In genomic region chr14:59646826-59647697, GRCm38 (mm10) we compare ENCODE assay signal across 14 mouse cellular contexts. TPM values are rescaled to one million over a fixed set of nuclear protein-coding genes. Genes with fewer than 3 reads are reported as not detected.
DNase-seq lines count a peak whose midpoint lies in the region; ATAC-seq lines count a peak whose summit lies in the region.
"Had no signal": no experiment of that assay in that cellular context is flagged by ENCODE, and none has a peak within 500 bp of the region (broad histone marks: within the 10 kb centered on the region; RNA-seq: fewer than 3 reads in every experiment).

No protein-coding gene starts in this region.

- no peaks in the 10 kb centered on the region for H3K27me3 ChIP-seq in heart, embryonic 12.5 days (replicated peaks)
- no peaks in the 10 kb centered on the region for H3K27me3 ChIP-seq in stomach, embryonic 14.5 days (ENCODE audit: control insufficient read depth, insufficient read depth, low read length)
- peaks cover 3% of the 10 kb centered on the region; the same call in 1 of the 2 replicates for H3K27me3 ChIP-seq in midbrain, embryonic 13.5 days
- H3K27me3 ChIP-seq: heart, embryonic 15.5 days; lung, embryonic 15.5 days had no signal

- no peaks in the 10 kb centered on the region for H3K9me3 ChIP-seq in heart, embryonic 12.5 days (replicated peaks)
- no peaks in the 10 kb centered on the region for H3K9me3 ChIP-seq in stomach, embryonic 14.5 days (ENCODE audit: control insufficient read depth, low read depth, low read length)
- H3K9me3 ChIP-seq in midbrain, embryonic 13.5 days: no peaks in the 10 kb centered on the region
- H3K9me3 ChIP-seq: heart, embryonic 15.5 days; lung, embryonic 15.5 days had no signal

- WGBS in heart, embryonic 12.5 days: 55% methylated on average over 16 of the region's 16 CpGs
- WGBS in stomach, embryonic 14.5 days: 64% methylated on average over 16 of the region's 16 CpGs
- WGBS in midbrain, embryonic 13.5 days: 79% methylated on average over 16 of the region's 16 CpGs

- no peak overlapping the region for H3K27ac ChIP-seq in heart, embryonic 12.5 days (ENCODE audit: poor library complexity, severe bottlenecking)
- H3K27ac ChIP-seq in stomach, embryonic 14.5 days (ENCODE audit: low read length): no peak overlapping the region
- no peak overlapping the region for H3K27ac ChIP-seq in midbrain, embryonic 13.5 days
- H3K27ac ChIP-seq: heart, embryonic 15.5 days; layer of hippocampus, adult 2 months; lung, embryonic 15.5 days had no signal

- no peak overlapping the region for H3K4me3 ChIP-seq in heart, embryonic 12.5 days
- no peak overlapping the region for H3K4me3 ChIP-seq in stomach, embryonic 14.5 days (ENCODE audit: low read depth, low read length)
- H3K4me3 ChIP-seq in midbrain, embryonic 13.5 days (replicated peaks): no peak overlapping the region
- H3K4me3 ChIP-seq: erythroblast, embryonic 14.5 days; heart, embryonic 15.5 days; layer of hippocampus, adult 2 months; lung, embryonic 15.5 days had no signal

- no peaks in the 10 kb centered on the region for H3K36me3 ChIP-seq in heart, embryonic 12.5 days
- H3K36me3 ChIP-seq in stomach, embryonic 14.5 days (ENCODE audit: control insufficient read depth, insufficient read depth, low read length): no peaks in the 10 kb centered on the region
- no peaks in the 10 kb centered on the region for H3K36me3 ChIP-seq in midbrain, embryonic 13.5 days
- H3K36me3 ChIP-seq: heart, embryonic 15.5 days; lung, embryonic 15.5 days had no signal

- peaks cover 30% of the 10 kb centered on the region for H3K4me1 ChIP-seq in heart, embryonic 12.5 days (replicated peaks)
- H3K4me1 ChIP-seq in stomach, embryonic 14.5 days (ENCODE audit: control insufficient read depth, insufficient read depth, low read length): 0 out of 2 replicates have a peak, but pooled peaks cover 5% of the 10 kb centered on the region
- H3K4me1 ChIP-seq in midbrain, embryonic 13.5 days (replicated peaks): peaks cover 7% of the 10 kb centered on the region

- no peak for DNase-seq in heart, adult 11 months
- DNase-seq in lung, postnatal 4 days: peak; percentile 11 to 39
- no peak for DNase-seq in lung, postnatal 14 days
- no peak for DNase-seq in natural killer cell, adult 2 months (ENCODE audit: low spot score in 2 of 2)
- DNase-seq: cerebellum, adult 2 months; thymus, adult 2 months had no signal

- H3K9ac ChIP-seq in heart, embryonic 12.5 days: no peak overlapping the region
- no peak overlapping the region for H3K9ac ChIP-seq in stomach, embryonic 14.5 days (replicated peaks; ENCODE audit: low read depth, low read length)
- H3K9ac ChIP-seq in midbrain, embryonic 13.5 days (replicated peaks): no peak overlapping the region
- H3K9ac ChIP-seq: heart, embryonic 15.5 days; lung, embryonic 15.5 days had no signal

- peak; percentile 41; the same call in 1 of the 2 replicates for ATAC-seq in heart, embryonic 12.5 days (ENCODE audit: insufficient number of reproducible peaks, low FRiP score)
- peak; percentile 44 for ATAC-seq in granulocyte monocyte progenitor cell, adult 5-6 weeks (replicated peaks; ENCODE audit: poor library complexity, severe bottlenecking)
- ATAC-seq in stomach, embryonic 14.5 days (ENCODE audit: insufficient number of reproducible peaks, insufficient read depth, low FRiP score, low read depth): peak; percentile 28; the same call in 1 of the 2 replicates
- no peak for ATAC-seq in midbrain, embryonic 13.5 days

- no peak overlapping the region for H3K4me2 ChIP-seq in heart, embryonic 12.5 days
- no peak overlapping the region for H3K4me2 ChIP-seq in stomach, embryonic 14.5 days (replicated peaks; ENCODE audit: low read depth, low read length)
- no peak overlapping the region for H3K4me2 ChIP-seq in midbrain, embryonic 13.5 days (replicated peaks)
- H3K4me2 ChIP-seq: heart, embryonic 15.5 days; lung, embryonic 15.5 days had no signal

RNA-seq across cellular contexts. Expression of gene Shisa2, which starts 22.0 kb away (rescaled TPM):
- polyA plus RNA-seq in heart, embryonic 12.5 days (2016; fragmentation: Nextera tagmentation; extraction: Ambion mirVana): 31.8 and 32.7 TPM in 2 replicates
- total RNA-seq in granulocyte monocyte progenitor cell, adult 5-6 weeks (2014; fragmentation: Nextera tagmentation): 1.3 and 2.4 TPM in 2 replicates
- 0.82 and 0.95 TPM in 2 replicates for total RNA-seq in granulocyte monocyte progenitor cell, adult 5-6 weeks (2017)
- polyA plus RNA-seq in stomach, embryonic 14.5 days (2014; fragmentation: Nextera tagmentation; extraction: Ambion mirVana): 8.3 and 10.4 TPM in 2 replicates
- 2.1 and 6.2 TPM in 2 replicates for polyA plus RNA-seq in midbrain, embryonic 13.5 days (2015; fragmentation: Nextera tagmentation; extraction: Ambion mirVana)
- polyA plus RNA-seq: erythroblast, embryonic 14.5 days had no signal

RNA-seq across cellular contexts. Expression of gene Cdadc1, which starts 49.3 kb away (rescaled TPM):
- polyA plus RNA-seq in heart, embryonic 12.5 days (2016; fragmentation: Nextera tagmentation; extraction: Ambion mirVana): 29.3 and 33.0 TPM in 2 replicates
- total RNA-seq in granulocyte monocyte progenitor cell, adult 5-6 weeks (2014; fragmentation: Nextera tagmentation): 42.4 and 43.6 TPM in 2 replicates
- total RNA-seq in granulocyte monocyte progenitor cell, adult 5-6 weeks (2017): 27.7 and 33.7 TPM in 2 replicates
- 41.7 and 42.7 TPM in 2 replicates for polyA plus RNA-seq in stomach, embryonic 14.5 days (2014; fragmentation: Nextera tagmentation; extraction: Ambion mirVana)
- 36.4 and 41.9 TPM in 2 replicates for polyA plus RNA-seq in midbrain, embryonic 13.5 days (2015; fragmentation: Nextera tagmentation; extraction: Ambion mirVana)

Comparison
In these comparisons a context has a peak if more than half of its experiments do, and no peak if none do; other contexts are left out.
1. DNase-seq: peak in lung, postnatal 4 days (2 of 2); none in heart, adult 11 months (single experiment), lung, postnatal 14 days (single experiment) and natural killer cell, adult 2 months (0 of 2).